7 mouse cellular contexts compared by ENCODE assay signal in genomic region chr5:93207555-93207954, GRCm38 (mm10). TPM values are rescaled to one million over a fixed set of nuclear protein-coding genes. Genes with fewer than 3 reads are reported as not detected.
DNase-seq lines count a peak whose midpoint lies in the region; ATAC-seq and TF ChIP-seq lines count a peak whose summit lies in the region.

No protein-coding gene starts in this region.

- no peaks in the 10 kb centered on the region for H3K27me3 ChIP-seq in kidney, embryonic 14.5 days (ENCODE audit: control insufficient read depth, insufficient read depth, low read length)
- no peaks in the 10 kb centered on the region for H3K27me3 ChIP-seq in MEL (ENCODE audit: control insufficient read depth in 1 of 2, insufficient read depth in 2 of 2, low read length in 2 of 2)
- H3K27me3 ChIP-seq in forebrain, embryonic 10.5 days (ENCODE audit: poor library complexity, severe bottlenecking): no peaks in the 10 kb centered on the region
- no peaks in the 10 kb centered on the region for H3K27me3 ChIP-seq in liver, embryonic 14.5 days (ENCODE audit: control insufficient read depth, insufficient read depth, low read length)

- H3K27ac ChIP-seq in kidney, embryonic 14.5 days (ENCODE audit: low read depth, low read length): peak overlapping the region; percentile 91
- peak overlapping the region; percentile 31; the same call in 1 of the 2 replicates for H3K27ac ChIP-seq in MEL (ENCODE audit: control insufficient read depth, low read depth, low read length)
- H3K27ac ChIP-seq in forebrain, embryonic 10.5 days: peak overlapping the region; percentile 98
- H3K27ac ChIP-seq in liver, embryonic 14.5 days: no peak overlapping the region

- no peak for TF ChIP-seq EP300 in MEL (IDR thresholded peaks at IDR 0.05; ENCODE audit: low read depth in 1 of 2, low read length in 2 of 2)
- TF ChIP-seq EP300 in liver, embryonic 14.5 days (IDR thresholded peaks at IDR 0.05; ENCODE audit: low read depth): no peak

- TF ChIP-seq POLR2A in MEL (IDR thresholded peaks at IDR 0.05; ENCODE audit: control insufficient read depth in 1 of 2, insufficient read depth in 1 of 2, low read depth in 1 of 2, low read length in 2 of 2, poor library complexity in 1 of 2): no peak

- H3K4me2 ChIP-seq in kidney, embryonic 14.5 days (replicated peaks; ENCODE audit: low read depth, low read length): peak overlapping the region; percentile 61
- peak overlapping the region; percentile 71 for H3K4me2 ChIP-seq in liver, embryonic 14.5 days (ENCODE audit: low read depth)

- H3K4me3 ChIP-seq in kidney, embryonic 14.5 days (ENCODE audit: low read length): no peak overlapping the region; the same call in 1 of the 2 replicates
- peak overlapping the region; percentile 12 to 91; a peak in 2 of 4 replicates for H3K4me3 ChIP-seq in MEL (ENCODE audit: control insufficient read depth in 1 of 2, insufficient read depth in 1 of 2, low read depth in 2 of 2, low read length in 2 of 2)
- H3K4me3 ChIP-seq in forebrain, embryonic 10.5 days: peak overlapping the region; percentile 88; the same call in 1 of the 2 replicates
- peak overlapping the region in 1 of 2 experiments; percentile 68; a peak in 2 of 4 replicates for H3K4me3 ChIP-seq in liver, embryonic 14.5 days (ENCODE audit: insufficient read depth in 1 of 2, low read depth in 2 of 2, low read length in 2 of 2)

- DNase-seq in kidney, postnatal 25 days: no peak
- DNase-seq in MEL (ENCODE audit: low read depth, low spot score): peak; percentile 42
- DNase-seq in forebrain, embryonic 10.5 days (ENCODE audit: extremely low spot score, low spot score): no peak
- no peak for DNase-seq in liver, embryonic 14.5 days (ENCODE audit: low read depth in 3 of 3, low spot score in 3 of 3)
- no peak for DNase-seq in adrenal gland, postnatal 4 days (ENCODE audit: low spot score in 2 of 2)
- DNase-seq in adrenal gland, adult (ENCODE audit: inconsistent age in 2 of 2, low spot score in 1 of 2): no peak

- no peak for TF ChIP-seq RAD21 in MEL (IDR thresholded peaks at IDR 0.05; ENCODE audit: low read depth, low read length)

- TF ChIP-seq CTCF in MEL (IDR thresholded peaks at IDR 0.05 in 2 of 3, conservative IDR thresholded peaks at IDR 0.05 in 1 of 3; ENCODE audit: control insufficient read depth in 1 of 3, insufficient read depth in 1 of 3, low read depth in 2 of 3, low read length in 3 of 3, poor library complexity in 1 of 3, severe bottlenecking in 1 of 3): no peak
- TF ChIP-seq CTCF in liver, embryonic 14.5 days (IDR thresholded peaks at IDR 0.05; ENCODE audit: low read depth): no peak

- H3K9ac ChIP-seq in kidney, embryonic 14.5 days (ENCODE audit: low read depth, low read length): peak overlapping the region; percentile 7; the same call in 1 of the 2 replicates
- peak overlapping the region; percentile 88 for H3K9ac ChIP-seq in MEL (ENCODE audit: control insufficient read depth, low read depth, low read length, poor library complexity, severe bottlenecking)
- H3K9ac ChIP-seq in liver, embryonic 14.5 days (replicated peaks): peak overlapping the region; percentile 88

- peaks cover 12% of the 10 kb centered on the region; the same call in 1 of the 2 replicates for H3K4me1 ChIP-seq in kidney, embryonic 14.5 days (ENCODE audit: control insufficient read depth, insufficient read depth, low read length)
- peaks cover 0 to 3% of the 10 kb centered on the region in 2 experiments; a peak in 1 of 4 replicates for H3K4me1 ChIP-seq in MEL (ENCODE audit: control insufficient read depth in 1 of 2, insufficient read depth in 2 of 2, low read length in 2 of 2)
- peaks cover 33% of the 10 kb centered on the region for H3K4me1 ChIP-seq in forebrain, embryonic 10.5 days
- peaks cover 6 to 10% of the 10 kb centered on the region in 2 experiments for H3K4me1 ChIP-seq in liver, embryonic 14.5 days (replicated peaks; ENCODE audit: control insufficient read depth in 2 of 2, insufficient read depth in 2 of 2, low read length in 1 of 2)

- no peaks in the 10 kb centered on the region for H3K36me3 ChIP-seq in kidney, embryonic 14.5 days (ENCODE audit: control insufficient read depth, insufficient read depth, low read length)
- H3K36me3 ChIP-seq in MEL (ENCODE audit: control insufficient read depth in 1 of 2, insufficient read depth in 2 of 2, low read length in 2 of 2): peaks cover 5 to 23% of the 10 kb centered on the region in 2 experiments; a peak in 3 of 4 replicates
- no peaks in the 10 kb centered on the region for H3K36me3 ChIP-seq in forebrain, embryonic 10.5 days (replicated peaks)
- no peaks in the 10 kb centered on the region for H3K36me3 ChIP-seq in liver, embryonic 14.5 days (replicated peaks; ENCODE audit: control insufficient read depth, insufficient read depth, low read depth)

- no peaks in the 10 kb centered on the region for H3K9me3 ChIP-seq in kidney, embryonic 14.5 days (ENCODE audit: control insufficient read depth, low read length)
- H3K9me3 ChIP-seq in MEL (replicated peaks; ENCODE audit: insufficient read depth, low read length): no peaks in the 10 kb centered on the region
- H3K9me3 ChIP-seq in forebrain, embryonic 10.5 days: no peaks in the 10 kb centered on the region
- H3K9me3 ChIP-seq in liver, embryonic 14.5 days (ENCODE audit: control insufficient read depth, low read length): no peaks in the 10 kb centered on the region

- 54% methylated on average over 1 of the region's 1 CpGs for WGBS in kidney, embryonic 14.5 days
- 74% methylated on average over 1 of the region's 1 CpGs for WGBS in forebrain, embryonic 10.5 days
- WGBS in liver, embryonic 14.5 days (ENCODE audit: insufficient replicate concordance): 68% methylated on average over 1 of the region's 1 CpGs

- no peak for ATAC-seq in kidney, embryonic 14.5 days (ENCODE audit: low FRiP score, low TSS enrichment)
- ATAC-seq in liver, embryonic 14.5 days (ENCODE audit: insufficient read depth): no peak

- peaks cover 21% of the 10 kb centered on the region for H3K79me2 ChIP-seq in MEL (ENCODE audit: control insufficient read depth, insufficient read depth, low read length, poor library complexity)

TF ChIP-seq in MEL, 35 proteins besides CTCF, POLR2A, EP300 and RAD21 (continues in another document):
- TF ChIP-seq MYC (IDR thresholded peaks at IDR 0.05; ENCODE audit: low read depth, low read length) (no peak), ZKSCAN1 (IDR thresholded peaks at IDR 0.05; ENCODE audit: low read depth, low read length) (no peak), ZC3H11A (IDR thresholded peaks at IDR 0.05; ENCODE audit: low read depth, low read length) (no peak), BHLHE40 (IDR thresholded peaks at IDR 0.05; ENCODE audit: borderline replicate concordance, low read depth, low read length) (no peak), TCF12 (IDR thresholded peaks at IDR 0.05; ENCODE audit: low read depth, low read length) (no peak), GATA1 (IDR thresholded peaks at IDR 0.05; ENCODE audit: low read depth, low read length) (no peak), GABPA (IDR thresholded peaks at IDR 0.05; ENCODE audit: low read depth, low read length) (no peak), NELFE (IDR thresholded peaks at IDR 0.05; ENCODE audit: low read depth, low read length) (no peak), KAT2A (conservative IDR thresholded peaks at IDR 0.05; ENCODE audit: low read depth, low read length) (no peak), ETS1 (IDR thresholded peaks at IDR 0.05; ENCODE audit: low read depth, low read length) (no peak), ZNF384 (IDR thresholded peaks at IDR 0.05; ENCODE audit: low read depth, low read length) (no peak), JUND (IDR thresholded peaks at IDR 0.05; ENCODE audit: low read depth, low read length) (no peak), TAL1 (IDR thresholded peaks at IDR 0.05; ENCODE audit: low read length) (no peak), MYB (IDR thresholded peaks at IDR 0.05; ENCODE audit: low read depth, low read length) (no peak), ELF1 (IDR thresholded peaks at IDR 0.05; ENCODE audit: low read depth, low read length) (no peak), MXI1 (IDR thresholded peaks at IDR 0.05; ENCODE audit: low read depth, low read length) (no peak), HCFC1 (IDR thresholded peaks at IDR 0.05; ENCODE audit: low read depth, low read length) (no peak), ZMIZ1 (IDR thresholded peaks at IDR 0.05; ENCODE audit: low read depth, low read length) (no peak)

RNA-seq across cellular contexts. Expression of gene 2010109A12Rik, which starts 1.2 kb away (rescaled TPM):
- 1.1 and 1.4 TPM in 2 replicates for polyA plus RNA-seq in kidney, embryonic 14.5 days (2014; fragmentation: Nextera tagmentation; extraction: Ambion mirVana)
- 0.23 and 0.29 TPM in 2 replicates for total RNA-seq in MEL (2012; rRNA removed)
- polyA plus RNA-seq in MEL (2012; ENCODE audit: insufficient read depth in 1 of 2, insufficient read length in 2 of 2, low read depth in 1 of 2, low replicate concordance in 2 of 2, missing spikeins in 1 of 2): under 1 TPM in 1 of 2 experiments, not detected in 1; 0.21 TPM
- 1.1 and 1.6 TPM in 2 replicates for polyA plus RNA-seq in forebrain, embryonic 10.5 days (2016; fragmentation: Nextera tagmentation; extraction: Ambion mirVana)
- 0.30 and 0.55 TPM in 2 replicates for polyA plus RNA-seq in liver, embryonic 14.5 days (2012; rRNA removed)
- 1.2 and 1.5 TPM in 2 replicates for polyA plus RNA-seq in liver, embryonic 14.5 days (2014; fragmentation: Nextera tagmentation; extraction: Ambion mirVana)
- total RNA-seq in adrenal gland, postnatal 4 days (2021): 1 to 10 TPM; 1.6 to 2.0 TPM

RNA-seq across cellular contexts. Expression of gene Ccni, which starts 1.3 kb away (rescaled TPM):
- 132 and 159 TPM in 2 replicates for polyA plus RNA-seq in kidney, embryonic 14.5 days (2014; fragmentation: Nextera tagmentation; extraction: Ambion mirVana)
- 33.4 and 45.1 TPM in 2 replicates for total RNA-seq in MEL (2012; rRNA removed)
- polyA plus RNA-seq in MEL (2012; ENCODE audit: insufficient read depth in 1 of 2, insufficient read length in 2 of 2, low read depth in 1 of 2, low replicate concordance in 2 of 2, missing spikeins in 1 of 2): 100 to 1,000 TPM in 1 of 2 experiments, 10 to 100 TPM in 1; 83.2 to 199 TPM
- 107 and 108 TPM in 2 replicates for polyA plus RNA-seq in forebrain, embryonic 10.5 days (2016; fragmentation: Nextera tagmentation; extraction: Ambion mirVana)
- polyA plus RNA-seq in liver, embryonic 14.5 days (2012; rRNA removed): 21.0 and 21.7 TPM in 2 replicates
- polyA plus RNA-seq in liver, embryonic 14.5 days (2014; fragmentation: Nextera tagmentation; extraction: Ambion mirVana): 39.3 and 41.6 TPM in 2 replicates
- 100 to 1,000 TPM; 203 to 219 TPM for total RNA-seq in adrenal gland, postnatal 4 days (2021)

RNA-seq across cellular contexts. Expression of gene Ccng2, which starts 59.5 kb away (rescaled TPM):
- polyA plus RNA-seq in kidney, embryonic 14.5 days (2014; fragmentation: Nextera tagmentation; extraction: Ambion mirVana): 53.2 and 69.4 TPM in 2 replicates
- total RNA-seq in MEL (2012; rRNA removed): 1.0 and 4.6 TPM in 2 replicates
- polyA plus RNA-seq in MEL (2012; ENCODE audit: insufficient read depth in 1 of 2, insufficient read length in 2 of 2, low read depth in 1 of 2, low replicate concordance in 2 of 2, missing spikeins in 1 of 2): 1 to 10 TPM in 1 of 2 experiments, not detected in 1; 3.7 TPM
- 41.5 and 45.3 TPM in 2 replicates for polyA plus RNA-seq in forebrain, embryonic 10.5 days (2016; fragmentation: Nextera tagmentation; extraction: Ambion mirVana)
- 6.9 and 8.2 TPM in 2 replicates for polyA plus RNA-seq in liver, embryonic 14.5 days (2012; rRNA removed)
- polyA plus RNA-seq in liver, embryonic 14.5 days (2014; fragmentation: Nextera tagmentation; extraction: Ambion mirVana): 14.6 and 15.8 TPM in 2 replicates
- total RNA-seq in adrenal gland, postnatal 4 days (2021): 10 to 100 TPM; 38.9 to 40.1 TPM

Comparison
In these comparisons a context has a peak if more than half of its experiments do, and no peak if none do; other contexts are left out.
1. H3K9ac ChIP-seq: peak in every context shown above with its lines; median percentile 88 in MEL; 88 in liver, embryonic 14.5 days; 7 in kidney, embryonic 14.5 days.